Mouse (Mus musculus) limb, embryonic 15.5 days (tissue): Measurements from ENCODE around the gene Fchsd2. TPM values are rescaled to one million over a fixed set of nuclear protein-coding genes. Genes with fewer than 3 reads are reported as not detected.

Experiments used
- ATAC-seq: fragments of 200-750 bp; cut with Nextera tagmentation; 2 replicates; pipeline ENCODE4 v1.8.0; 2017; ENCODE audit warnings: low read depth, moderate TSS enrichment; ENCODE audit not compliant: insufficient number of reproducible peaks, low FRiP score, low TSS enrichment
- H3K27ac ChIP-seq: fragments of 300-500 bp; sonication (generic); 2 replicates; pipeline ENCODE4 v1.5.1; 2015; ENCODE audit warnings: moderate library complexity, mild to moderate bottlenecking, inconsistent platforms
- H3K27me3 ChIP-seq: fragments of 300-500 bp; sonication (generic); 2 replicates; pipeline ENCODE4 v1.6.1; 2015; ENCODE audit warnings: inconsistent platforms
- H3K36me3 ChIP-seq: fragments of 300-500 bp; sonication (generic); 2 replicates; pipeline ENCODE4 v1.6.1; 2015; ENCODE audit warnings: inconsistent platforms
- H3K4me1 ChIP-seq: fragments of 300-500 bp; sonication (generic); 2 replicates; pipeline ENCODE4 v1.6.1; 2015; ENCODE audit warnings: inconsistent platforms
- H3K4me2 ChIP-seq: fragments of 300-500 bp; sonication (generic); 2 replicates; pipeline ENCODE4 v1.6.1; 2015; ENCODE audit warnings: mild to moderate bottlenecking, inconsistent platforms
- H3K4me3 ChIP-seq: fragments of 300-500 bp; sonication (generic); 2 replicates; pipeline ENCODE4 v1.5.1; 2015; ENCODE audit warnings: mild to moderate bottlenecking, inconsistent platforms
- H3K9ac ChIP-seq: fragments of 300-500 bp; sonication (generic); 2 replicates; pipeline ENCODE4 v1.6.1; 2015; ENCODE audit warnings: inconsistent platforms
- H3K9me3 ChIP-seq: fragments of 300-500 bp; sonication (generic); 2 replicates; pipeline ENCODE4 v1.6.1; 2016; ENCODE audit warnings: inconsistent platforms
- WGBS: fragments of 180-500 bp; shearing (Covaris S2); methylation state at CpG from one replicate; pipeline ENCODE4 v1.1.7; 2015; 5-methylcytosine and 5-hydroxymethylcytosine counted together
- polyA plus RNA-seq: library from polyadenylated mRNA; unstranded; fragments of >200 nt; fragmentation: Nextera tagmentation; extraction: Ambion mirVana; gene quantifications from 2 replicates; pipeline ENCODE4 v1.2.1, GENCODE M21; 2015

Gene Fchsd2
- polyA plus RNA-seq, 1 experiment from 2014 or later: 18.4 TPM

GRCm38 (mm10) chr7:101272466-101273160 is 179.9 kb downstream of the Fchsd2 start:
- peaks cover 39% of the 10 kb centered on the region for H3K36me3 ChIP-seq
- H3K27me3 ChIP-seq: no peaks in the 10 kb centered on the region
- no peak overlapping the region for H3K4me2 ChIP-seq
- no peak overlapping the region for H3K4me3 ChIP-seq
- WGBS: 90% methylated on average over 8 of the region's 8 CpGs
- no peak overlapping the region for H3K27ac ChIP-seq
- no peaks in the 10 kb centered on the region for H3K9me3 ChIP-seq
- ATAC-seq: no peak
- no peaks in the 10 kb centered on the region for H3K4me1 ChIP-seq
- H3K9ac ChIP-seq: no peak overlapping the region

DNA sequence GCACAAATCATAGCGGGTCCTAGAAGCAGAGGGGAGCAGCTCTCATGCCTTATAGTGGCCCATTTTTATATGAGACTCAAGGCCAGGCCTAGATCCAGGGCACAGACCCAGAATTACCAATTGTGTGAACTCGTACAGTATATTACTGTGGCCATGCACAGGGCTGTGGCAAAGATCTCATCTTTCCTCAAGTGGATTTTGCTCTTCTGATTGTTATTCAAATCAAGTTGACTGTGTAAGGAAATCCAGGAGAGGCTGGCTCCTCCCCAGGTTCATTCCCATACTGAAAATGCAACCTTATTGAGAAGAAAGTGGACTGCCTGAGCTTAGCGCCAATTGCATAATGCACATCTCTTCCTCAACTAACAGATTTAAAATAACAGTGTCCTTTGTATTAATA is 190.1 kb downstream of the Fchsd2 start:
- H3K4me2 ChIP-seq: no peak overlapping the region
- ATAC-seq: no peak
- H3K4me3 ChIP-seq: no peak overlapping the region

DNA sequence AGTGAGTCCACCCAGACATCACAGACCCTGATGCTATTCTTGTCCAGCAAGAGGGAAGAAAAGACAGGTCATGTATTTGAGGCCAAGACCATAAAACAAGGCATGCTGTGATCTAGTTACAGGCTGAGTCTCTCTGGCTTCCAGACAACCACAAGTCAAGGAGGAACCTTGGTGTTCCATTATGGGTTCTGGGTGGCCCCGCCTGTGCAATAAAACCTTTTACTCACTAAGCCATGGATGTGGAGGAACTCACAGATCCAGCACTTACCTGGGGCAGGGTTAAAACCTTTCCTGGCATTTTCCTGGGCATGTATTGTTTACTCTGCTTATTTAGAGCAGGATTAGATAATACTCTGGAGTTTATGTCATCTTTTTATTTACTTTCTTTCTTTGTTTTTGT is 191.8 kb downstream of the Fchsd2 start:
- no peak for ATAC-seq
- no peaks in the 10 kb centered on the region for H3K27me3 ChIP-seq
- H3K36me3 ChIP-seq: peaks cover 54% of the 10 kb centered on the region
- H3K4me1 ChIP-seq: peaks cover 21% of the 10 kb centered on the region
- no peak overlapping the region for H3K27ac ChIP-seq
- WGBS: 48% methylated on average over 1 of the region's 1 CpGs
- H3K9me3 ChIP-seq: no peaks in the 10 kb centered on the region
- H3K4me3 ChIP-seq: no peak overlapping the region
- H3K9ac ChIP-seq: no peak overlapping the region
- no peak overlapping the region for H3K4me2 ChIP-seq

More for the DNA sequence above, 190.1 kb downstream of the Fchsd2 start:
- Histone ChIP-seq H3K9ac (no peak overlapping the region), H3K27me3 (no peaks in the 10 kb centered on the region), H3K4me1 (peaks cover 15% of the 10 kb centered on the region), H3K27ac (no peak overlapping the region), H3K9me3 (no peaks in the 10 kb centered on the region), H3K36me3 (peaks cover 63% of the 10 kb centered on the region)
- 88% methylated on average over 3 of the region's 3 CpGs for WGBS

DNA sequence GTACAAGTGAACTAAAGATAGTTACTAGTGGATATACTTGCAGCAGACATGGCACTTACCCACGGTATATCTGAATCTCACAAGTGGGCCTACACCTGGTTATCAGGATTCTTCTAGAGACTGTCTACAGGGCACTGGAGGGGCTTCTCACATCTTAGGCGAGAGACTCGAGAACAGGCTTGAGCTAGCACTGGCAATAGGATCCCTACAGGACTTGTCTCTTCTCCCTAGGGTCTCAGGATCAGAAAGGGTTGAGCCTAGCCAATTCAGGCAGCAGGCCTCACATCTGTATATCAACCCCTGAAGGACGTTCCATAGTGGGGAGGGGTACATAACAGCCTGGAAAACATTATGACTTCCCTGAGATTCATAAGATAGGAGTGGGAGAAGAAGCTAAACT is 194.2 kb downstream of the Fchsd2 start:
- H3K4me1 ChIP-seq: peaks cover 21% of the 10 kb centered on the region
- no peak for ATAC-seq
- H3K27ac ChIP-seq: peak overlapping the region; percentile 65
- no peak overlapping the region for H3K9ac ChIP-seq
- H3K27me3 ChIP-seq: no peaks in the 10 kb centered on the region
- H3K9me3 ChIP-seq: no peaks in the 10 kb centered on the region
- peaks cover 60% of the 10 kb centered on the region for H3K36me3 ChIP-seq
- no peak overlapping the region for H3K4me2 ChIP-seq
- 75% methylated on average over 4 of the region's 4 CpGs for WGBS
- H3K4me3 ChIP-seq: no peak overlapping the region

GRCm38 (mm10) chr7:101287820-101288219 is 195.2 kb downstream of the Fchsd2 start:
- peak overlapping the region; percentile 65; the same call in 1 of the 2 replicates for H3K27ac ChIP-seq
- no peaks in the 10 kb centered on the region for H3K9me3 ChIP-seq
- peaks cover 21% of the 10 kb centered on the region for H3K4me1 ChIP-seq
- H3K4me2 ChIP-seq: no peak overlapping the region
- WGBS: 73% methylated on average over 2 of the region's 2 CpGs
- no peak for ATAC-seq
- H3K27me3 ChIP-seq: no peaks in the 10 kb centered on the region
- no peak overlapping the region for H3K9ac ChIP-seq
- peaks cover 51% of the 10 kb centered on the region for H3K36me3 ChIP-seq
- H3K4me3 ChIP-seq: no peak overlapping the region

GRCm38 (mm10) chr7:101288436-101288835 is 195.8 kb downstream of the Fchsd2 start:
- Histone ChIP-seq H3K4me2 (no peak overlapping the region), H3K4me1 (peaks cover 21% of the 10 kb centered on the region), H3K36me3 (peaks cover 44% of the 10 kb centered on the region), H3K27me3 (no peaks in the 10 kb centered on the region), H3K9me3 (no peaks in the 10 kb centered on the region), H3K9ac (no peak overlapping the region), H3K27ac (no peak overlapping the region), H3K4me3 (no peak overlapping the region)
- ATAC-seq: no peak
- 39% methylated on average over 4 of the region's 4 CpGs for WGBS

DNA sequence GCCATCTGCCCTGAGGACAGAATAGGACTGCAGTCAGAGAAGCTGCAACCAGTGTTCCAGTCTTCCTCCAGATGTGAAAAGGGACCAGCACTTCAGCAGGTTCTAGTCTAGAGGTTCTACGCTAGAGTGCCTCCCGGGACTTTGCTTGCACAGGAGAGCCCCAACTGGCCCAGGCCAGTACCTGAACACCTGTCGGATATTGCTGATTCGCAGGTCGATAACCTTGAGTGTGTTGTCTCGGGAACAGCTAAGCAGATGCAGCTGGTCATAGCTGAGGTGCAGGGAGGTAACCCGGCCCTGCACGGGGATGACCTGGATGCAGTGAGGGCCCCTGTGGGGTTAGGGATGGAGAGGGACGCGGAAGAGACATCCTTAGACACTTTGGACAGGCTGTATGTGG is 197.7 kb downstream of the Fchsd2 start:
- Histone ChIP-seq H3K9ac (no peak overlapping the region), H3K4me3 (no peak overlapping the region), H3K36me3 (peaks cover 38% of the 10 kb centered on the region), H3K27ac (no peak overlapping the region), H3K4me1 (peaks cover 21% of the 10 kb centered on the region), H3K27me3 (no peaks in the 10 kb centered on the region), H3K4me2 (no peak overlapping the region), H3K9me3 (no peaks in the 10 kb centered on the region)
- no peak for ATAC-seq
- WGBS: 88% methylated on average over 10 of the region's 10 CpGs

GRCm38 (mm10) chr7:101291211-101291610 is 198.5 kb downstream of the Fchsd2 start:
- Histone ChIP-seq H3K36me3 (peaks cover 35% of the 10 kb centered on the region), H3K9me3 (no peaks in the 10 kb centered on the region), H3K4me1 (peaks cover 19% of the 10 kb centered on the region), H3K27ac (no peak overlapping the region), H3K9ac (no peak overlapping the region), H3K4me3 (no peak overlapping the region), H3K4me2 (no peak overlapping the region), H3K27me3 (no peaks in the 10 kb centered on the region)
- no peak for ATAC-seq
- WGBS: 87% methylated on average over 5 of the region's 5 CpGs

GRCm38 (mm10) chr7:101291641-101292040 is 199.0 kb downstream of the Fchsd2 start:
- Histone ChIP-seq H3K4me3 (no peak overlapping the region), H3K9ac (no peak overlapping the region), H3K36me3 (peaks cover 35% of the 10 kb centered on the region), H3K27ac (no peak overlapping the region), H3K4me2 (no peak overlapping the region), H3K4me1 (peaks cover 19% of the 10 kb centered on the region), H3K9me3 (no peaks in the 10 kb centered on the region), H3K27me3 (no peaks in the 10 kb centered on the region)
- 86% methylated on average over 8 of the region's 8 CpGs for WGBS
- no peak for ATAC-seq

- H3K27me3 ChIP-seq: no peaks in the 10 kb centered on the region
- no peak overlapping the region; the same call in 1 of the 2 replicates for H3K27ac ChIP-seq
- 71% methylated on average over 2 of the region's 4 CpGs for WGBS
- no peak overlapping the region for H3K9ac ChIP-seq
- H3K36me3 ChIP-seq: peaks cover 35% of the 10 kb centered on the region
- ATAC-seq: no peak
- no peaks in the 10 kb centered on the region for H3K9me3 ChIP-seq
- peaks cover 19% of the 10 kb centered on the region for H3K4me1 ChIP-seq
- no peak overlapping the region for H3K4me3 ChIP-seq
- no peak overlapping the region for H3K4me2 ChIP-seq
Measured at GRCm38 (mm10) chr7:101292086-101292485, 199.4 kb downstream of the Fchsd2 start.

DNA sequence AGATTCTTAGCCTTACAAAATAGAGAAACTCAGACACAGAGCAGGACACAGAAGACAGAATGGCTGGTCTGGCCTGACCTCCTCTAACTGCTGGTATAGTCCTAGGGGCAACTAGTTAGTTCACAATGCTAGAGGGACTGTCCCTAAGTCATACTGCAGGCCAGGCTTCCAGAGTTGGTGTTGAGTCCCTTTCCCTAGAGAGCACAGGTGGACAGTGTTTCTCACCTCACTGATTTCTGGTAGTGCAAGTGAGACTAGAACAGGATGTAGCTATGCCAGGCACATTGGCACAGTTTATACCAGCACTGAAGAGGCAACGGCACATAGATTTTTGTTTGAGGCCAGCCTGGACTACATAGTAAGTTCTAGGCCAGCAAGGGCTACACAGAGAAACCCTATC is 200.0 kb downstream of the Fchsd2 start:
- whole genome bisulfite sequencing: 94% methylated on average over 1 of the region's 1 CpGs
- H3K27me3 ChIP-seq: 0 out of 2 replicates have a peak, but pooled peaks cover 4% of the 10 kb centered on the region
- H3K36me3 ChIP-seq: peaks cover 35% of the 10 kb centered on the region
- peaks cover 20% of the 10 kb centered on the region for H3K4me1 ChIP-seq
- H3K9ac ChIP-seq: no peak overlapping the region
- no peak for ATAC-seq
- H3K4me3 ChIP-seq: no peak overlapping the region
- H3K9me3 ChIP-seq: no peaks in the 10 kb centered on the region
- no peak overlapping the region for H3K27ac ChIP-seq
- H3K4me2 ChIP-seq: no peak overlapping the region

GRCm38 (mm10) chr7:101293138-101293537 is 200.5 kb downstream of the Fchsd2 start:
- ATAC-seq: no peak
- Histone ChIP-seq H3K27ac (no peak overlapping the region), H3K4me3 (no peak overlapping the region), H3K27me3 (0 out of 2 replicates have a peak, but pooled peaks cover 8% of the 10 kb centered on the region), H3K9me3 (no peaks in the 10 kb centered on the region), H3K9ac (no peak overlapping the region), H3K36me3 (peaks cover 35% of the 10 kb centered on the region), H3K4me2 (no peak overlapping the region), H3K4me1 (peaks cover 20% of the 10 kb centered on the region)
- 57% methylated on average over 4 of the region's 4 CpGs for WGBS
